Mouse (Mus musculus) small intestine, adult 2 months (tissue): Measurements from ENCODE around the gene Tpm3.

Experiments used
- CTCF ChIP-seq: fragments of 200-500 bp; IDR thresholded peaks from 2 replicates; pipeline ENCODE4 v1.5.1; 2012; ENCODE audit warnings: low read depth, mild to moderate bottlenecking, control low read depth, inconsistent platforms, low read length, moderate library complexity, mixed read lengths; ENCODE audit not compliant: insufficient replicate concordance, insufficient read length; ENCODE audit errors: extremely low read depth
- POLR2A ChIP-seq: fragments of 200-500 bp; IDR thresholded peaks from 2 replicates; pipeline ENCODE4 v1.6.1; 2012; ENCODE audit warnings: low read depth, mild to moderate bottlenecking, control low read depth, inconsistent platforms, low read length, moderate library complexity

DNA sequence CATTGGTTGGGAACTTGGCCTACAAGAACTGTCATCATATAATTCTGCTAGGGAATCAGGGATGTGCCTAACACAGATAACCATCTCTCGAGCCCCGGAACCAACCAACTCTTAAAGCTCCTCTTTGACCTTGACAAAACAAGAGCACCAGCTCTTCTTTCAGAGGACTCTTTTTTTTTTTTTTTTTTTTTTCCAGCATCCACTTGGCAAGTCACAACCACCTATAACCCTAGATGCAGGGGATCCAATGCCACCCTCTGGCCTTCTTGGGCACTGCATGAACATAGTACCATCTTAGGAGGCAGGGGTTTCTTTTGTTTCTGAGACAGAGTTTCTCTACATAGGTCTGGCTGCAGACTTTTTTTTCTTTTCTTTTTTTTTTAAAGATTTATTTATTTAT is 41.9 kb downstream of the Tpm3 start:
- no peak for TF ChIP-seq POLR2A
- no peak for TF ChIP-seq CTCF
